Mouse (Mus musculus) C2C12 (cell line): ENCODE data around the gene Spata32. TPM values are rescaled to one million over a fixed set of nuclear protein-coding genes. Genes with fewer than 3 reads are reported as not detected.

Source experiments
- H3K27me3 ChIP-seq: one replicate; pipeline ENCODE4 v1.6.1; 2011; ENCODE audit not compliant: control insufficient read depth, insufficient read depth, insufficient read length
- H3K36me3 ChIP-seq: one replicate; pipeline ENCODE4 v1.6.1; 2011; ENCODE audit not compliant: control insufficient read depth, insufficient read depth
- H3K4me3 ChIP-seq: one replicate; pipeline ENCODE4 v1.5.1; 2011; ENCODE audit warnings: mild to moderate bottlenecking, control low read depth; ENCODE audit not compliant: poor library complexity, insufficient read depth, severe bottlenecking
- H3K79me2 ChIP-seq: one replicate; pipeline ENCODE4 v1.6.1; 2011; ENCODE audit not compliant: control insufficient read depth, insufficient read depth
- H3K79me3 ChIP-seq: one replicate; pipeline ENCODE4 v1.6.1; 2011; ENCODE audit warnings: low read depth, control low read depth
- H3ac ChIP-seq: one replicate; pipeline ENCODE3; 2011; ENCODE audit warnings: low read depth; ENCODE audit not compliant: control insufficient read depth, insufficient read length
- CEBPB ChIP-seq: IDR thresholded peaks from one replicate; pipeline ENCODE4 v1.6.1; 2011; ENCODE audit warnings: low read depth, mild to moderate bottlenecking, control low read depth, moderate library complexity
- CTCF ChIP-seq: IDR thresholded peaks from one replicate; pipeline ENCODE4 v1.5.1; 2011; ENCODE audit not compliant: control insufficient read depth, insufficient read depth, insufficient read length
- FOSL1 ChIP-seq: IDR thresholded peaks from one replicate; pipeline ENCODE4 v1.8.0; 2011; ENCODE audit warnings: mild to moderate bottlenecking, low read length; ENCODE audit not compliant: poor library complexity, insufficient read depth, severe bottlenecking
- MYOD1 ChIP-seq: IDR thresholded peaks from one replicate; pipeline ENCODE4 v1.6.1; 2011; ENCODE audit warnings: low read depth; ENCODE audit not compliant: control insufficient read depth, insufficient read length
- MYOG ChIP-seq: IDR thresholded peaks from one replicate; pipeline ENCODE4 v1.6.1; 2011; ENCODE audit not compliant: control insufficient read depth, insufficient read length; ENCODE audit errors: extremely low read depth
- polyA plus RNA-seq: library from polyadenylated mRNA; unstranded; fragments of >200 nt; fragmentation: generic; extraction: Trizol; gene quantifications from one replicate; pipeline ENCODE4 v1.2.1, GENCODE M21; 2012; ENCODE audit warnings: missing spikeins

Spata32 gene
- polyA plus RNA-seq, 1 experiment, result not detected

- no peaks in the 10 kb centered on the region for H3K36me3 ChIP-seq
- H3K79me2 ChIP-seq, result no peaks in the 10 kb centered on the region
- TF ChIP-seq MYOD1, result no peak
- TF ChIP-seq MYOG, result no peak
- no peaks in the 10 kb centered on the region for H3K27me3 ChIP-seq
- no peak overlapping the region for H3K4me3 ChIP-seq
- no peak overlapping the region for H3ac ChIP-seq
- no peaks in the 10 kb centered on the region for H3K79me3 ChIP-seq
Observed at GRCm38 (mm10) chr11:103161449-103161848, 56.8 kb downstream of the Spata32 start.

DNA sequence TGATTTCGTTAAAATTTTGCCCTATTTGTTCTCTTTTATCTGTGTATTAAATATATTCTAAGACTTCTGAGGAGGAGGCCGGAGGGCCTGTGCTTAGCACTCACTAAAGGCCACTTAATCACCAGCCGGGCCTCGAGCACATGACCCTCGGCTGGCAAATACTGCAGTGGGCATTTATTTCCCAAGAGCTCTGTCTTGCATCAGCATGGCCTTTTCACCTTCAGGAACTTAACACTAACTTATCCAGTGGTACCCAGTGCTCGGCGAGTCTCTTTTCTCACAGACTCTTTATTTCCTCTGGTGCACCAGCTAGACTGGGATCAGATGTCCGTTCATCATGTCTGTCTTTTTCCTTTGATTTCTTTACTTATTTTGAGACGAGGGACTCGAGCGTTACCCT is 57.5 kb downstream of the Spata32 start:
- Histone ChIP-seq H3ac (no peak overlapping the region), H3K79me3 (no peaks in the 10 kb centered on the region), H3K36me3 (no peaks in the 10 kb centered on the region), H3K4me3 (no peak overlapping the region), H3K79me2 (no peaks in the 10 kb centered on the region), H3K27me3 (no peaks in the 10 kb centered on the region)
- TF ChIP-seq CEBPB (no peak), MYOD1 (no peak), FOSL1 (no peak)

DNA sequence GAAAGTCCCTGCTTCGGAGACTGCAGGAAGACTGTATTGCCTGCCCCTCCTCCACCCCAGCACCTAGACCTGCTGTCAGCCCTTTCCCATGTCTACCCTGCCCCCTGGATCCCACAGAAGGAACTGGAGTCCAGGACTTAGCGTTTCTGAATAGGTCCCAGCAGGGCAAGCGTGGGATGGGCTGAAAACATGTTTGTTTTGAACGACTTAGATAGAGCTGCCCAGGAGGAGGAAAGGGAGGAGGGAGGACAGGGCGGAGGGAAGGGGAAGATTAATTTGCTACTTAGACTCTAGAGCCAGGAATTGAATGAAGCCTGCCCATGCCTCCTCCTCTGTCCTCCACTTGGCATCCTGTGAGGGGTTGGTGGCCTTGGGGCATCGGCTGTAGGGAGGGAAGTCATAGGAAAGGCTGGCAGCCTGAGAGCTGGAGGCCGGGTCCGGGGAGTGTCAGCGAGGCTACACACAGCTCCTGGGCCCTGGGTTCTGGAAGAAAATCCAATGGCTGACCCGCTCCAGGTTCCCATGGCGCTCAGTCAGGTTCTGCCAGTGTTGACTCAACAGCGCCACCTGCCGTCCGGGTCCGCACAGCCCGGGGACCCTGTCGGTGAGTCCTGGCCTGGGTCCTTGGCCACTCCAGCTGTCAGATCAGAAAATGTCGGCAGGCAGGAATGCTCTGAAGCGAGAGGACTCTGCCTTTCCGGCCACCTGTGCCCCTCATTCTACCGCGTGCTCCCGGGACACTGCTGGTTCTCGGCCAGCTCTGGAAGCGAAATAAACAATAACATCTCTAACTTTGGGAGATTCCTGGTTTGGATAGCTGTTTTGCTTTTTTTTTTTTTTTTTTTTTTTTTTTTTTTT is 59.4 kb downstream of the Spata32 start:
- peak; percentile 97 for TF ChIP-seq CTCF
- no peak for TF ChIP-seq MYOG
- TF ChIP-seq MYOD1, result peak; percentile 85
- no peaks in the 10 kb centered on the region for H3K36me3 ChIP-seq
- H3K79me3 ChIP-seq, result no peaks in the 10 kb centered on the region
- no peaks in the 10 kb centered on the region for H3K27me3 ChIP-seq
- no peaks in the 10 kb centered on the region for H3K79me2 ChIP-seq
- peak overlapping the region; percentile 20 for H3ac ChIP-seq
- no peak overlapping the region for H3K4me3 ChIP-seq

Other genes with a start within 250 kb of the Spata32 start
- gene Nmt1, start 190.2 kb downstream of the Spata32 start, polyA plus RNA-seq, result 64.9 TPM
- gene Dcakd, start 190.1 kb downstream of the Spata32 start, polyA plus RNA-seq, result 185 TPM
- 27.6 TPM for gene Plcd3, start 116.8 kb downstream of the Spata32 start, polyA plus RNA-seq
- gene Acbd4, start 116.8 kb downstream of the Spata32 start, polyA plus RNA-seq, result 23.0 TPM
- 24.3 TPM for gene Hexim1, start 102.2 kb downstream of the Spata32 start, polyA plus RNA-seq
- gene Hexim2, start 86.0 kb downstream of the Spata32 start, polyA plus RNA-seq, result 3.4 TPM
- 3.7 TPM for gene Fmnl1, start 47.3 kb downstream of the Spata32 start, polyA plus RNA-seq
- 0.02 TPM for gene 1700023F06Rik, start 9.9 kb downstream of the Spata32 start, polyA plus RNA-seq
- gene Map3k14, start 49.0 kb upstream of the Spata32 start, polyA plus RNA-seq, result 9.7 TPM
- 0.19 TPM for gene Arhgap27, start 145.3 kb upstream of the Spata32 start, polyA plus RNA-seq
- gene Plekhm1, start 194.3 kb upstream of the Spata32 start, polyA plus RNA-seq, result 7.1 TPM